In the genomic region with DNA sequence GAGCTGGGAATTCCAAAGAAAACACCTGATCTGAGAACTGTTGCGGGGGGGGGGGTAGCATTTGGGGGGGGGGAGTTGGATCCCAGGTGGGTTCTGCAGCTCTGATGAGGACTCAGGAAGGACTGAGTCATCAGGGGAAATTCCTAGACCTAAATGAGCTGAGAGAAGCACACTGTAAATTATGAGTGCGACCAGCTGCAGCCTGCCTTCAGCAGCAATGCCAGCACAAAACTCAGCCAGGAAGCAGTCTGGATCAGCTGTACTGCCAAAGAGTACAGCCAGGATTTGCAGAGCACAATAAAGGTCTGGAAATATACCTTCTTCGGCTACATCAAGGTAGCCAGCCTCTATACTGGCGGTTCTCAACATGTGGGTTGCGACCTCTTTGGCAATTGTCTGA, we compare ENCODE assay signal across 14 mouse cellular contexts.
DNase-seq lines count a peak whose midpoint lies in the region; ATAC-seq and TF ChIP-seq lines count a peak whose summit lies in the region.
"Had no signal": no experiment of that assay in that cellular context is flagged by ENCODE, and none has a peak within 500 bp of the region (broad histone marks: within the 10 kb centered on the region; RNA-seq: fewer than 3 reads in every experiment).

No protein-coding gene starts in this region.

- peak; percentile 80 for ATAC-seq in kidney, embryonic 16.5 days (ENCODE audit: low FRiP score, low TSS enrichment)
- ATAC-seq: midbrain, embryonic 16.5 days had no signal

- H3K27ac ChIP-seq in gastrocnemius, adult 2 months: no peak overlapping the region
- H3K27ac ChIP-seq in kidney, embryonic 16.5 days (ENCODE audit: low read length): peak overlapping the region; percentile 29; the same call in 1 of the 2 replicates
- H3K27ac ChIP-seq: forebrain, embryonic 10.5 days; left cerebral cortex, adult 2 months had no signal

- no peak for TF ChIP-seq CTCF in gastrocnemius, adult 2 months (IDR thresholded peaks at IDR 0.05)

- WGBS in kidney, embryonic 16.5 days: 56% methylated on average over 5 of the region's 5 CpGs

- peak; percentile 13 to 24 for DNase-seq in left cerebral cortex, postnatal 10 days (ENCODE audit: extremely low spot score in 1 of 2, low spot score in 2 of 2)
- no peak for DNase-seq in left cerebral cortex, postnatal 4 days
- DNase-seq in gastrocnemius, adult 2 months: peak; percentile 68
- peak; percentile 34 for DNase-seq in mesoderm, embryonic 11.5 days (ENCODE audit: low read depth, low spot score)
- no peak for DNase-seq in embryo, embryonic 9.5 days (ENCODE audit: extremely low spot score)
- no peak for DNase-seq in embryo, embryonic 11 days
- DNase-seq: adrenal gland, postnatal 36 days; cerebellum, postnatal 25 days; thymus, postnatal 36 days had no signal

- no peaks in the 10 kb centered on the region for H3K9me3 ChIP-seq in kidney, embryonic 16.5 days (ENCODE audit: low read length)
- H3K9me3 ChIP-seq: forebrain, embryonic 10.5 days; G1E had no signal

- H3K36me3 ChIP-seq in kidney, embryonic 16.5 days (ENCODE audit: insufficient read depth, low read length): no peaks in the 10 kb centered on the region
- H3K36me3 ChIP-seq: forebrain, embryonic 10.5 days; G1E had no signal

- no peak overlapping the region for H3K4me3 ChIP-seq in gastrocnemius, adult 2 months
- H3K4me3 ChIP-seq in kidney, embryonic 16.5 days (ENCODE audit: low read length): no peak overlapping the region
- H3K4me3 ChIP-seq: forebrain, embryonic 10.5 days; left cerebral cortex, adult 2 months had no signal

- H3K4me1 ChIP-seq in kidney, embryonic 16.5 days (ENCODE audit: insufficient read depth, low read length): peaks cover 12% of the 10 kb centered on the region
- H3K4me1 ChIP-seq: forebrain, embryonic 10.5 days had no signal

- no peak overlapping the region for H3K9ac ChIP-seq in kidney, embryonic 16.5 days (replicated peaks; ENCODE audit: low read length)

- no peak overlapping the region for H3K4me2 ChIP-seq in kidney, embryonic 16.5 days (replicated peaks; ENCODE audit: low read depth, low read length)

- H3K27me3 ChIP-seq in kidney, embryonic 16.5 days (ENCODE audit: insufficient read depth, low read length): no peaks in the 10 kb centered on the region

- intact Hi-C loops in left cerebral cortex, postnatal 10 days (cut with DNase I): no loop called here
- intact Hi-C loops in left cerebral cortex, postnatal 4 days (cut with DNase I): no loop called here
- intact Hi-C loops in gastrocnemius, adult 2 months (cut with DNase I): no loop called here

Comparison
In these comparisons a context has a peak if more than half of its experiments do, and no peak if none do; other contexts are left out.
1. DNase-seq: peak in left cerebral cortex, postnatal 10 days (2 of 2), gastrocnemius, adult 2 months (single experiment) and mesoderm, embryonic 11.5 days (single experiment); none in left cerebral cortex, postnatal 4 days (single experiment), embryo, embryonic 9.5 days (single experiment) and embryo, embryonic 11 days (single experiment).